8 mouse cellular contexts compared by ENCODE assay signal in the genomic region with DNA sequence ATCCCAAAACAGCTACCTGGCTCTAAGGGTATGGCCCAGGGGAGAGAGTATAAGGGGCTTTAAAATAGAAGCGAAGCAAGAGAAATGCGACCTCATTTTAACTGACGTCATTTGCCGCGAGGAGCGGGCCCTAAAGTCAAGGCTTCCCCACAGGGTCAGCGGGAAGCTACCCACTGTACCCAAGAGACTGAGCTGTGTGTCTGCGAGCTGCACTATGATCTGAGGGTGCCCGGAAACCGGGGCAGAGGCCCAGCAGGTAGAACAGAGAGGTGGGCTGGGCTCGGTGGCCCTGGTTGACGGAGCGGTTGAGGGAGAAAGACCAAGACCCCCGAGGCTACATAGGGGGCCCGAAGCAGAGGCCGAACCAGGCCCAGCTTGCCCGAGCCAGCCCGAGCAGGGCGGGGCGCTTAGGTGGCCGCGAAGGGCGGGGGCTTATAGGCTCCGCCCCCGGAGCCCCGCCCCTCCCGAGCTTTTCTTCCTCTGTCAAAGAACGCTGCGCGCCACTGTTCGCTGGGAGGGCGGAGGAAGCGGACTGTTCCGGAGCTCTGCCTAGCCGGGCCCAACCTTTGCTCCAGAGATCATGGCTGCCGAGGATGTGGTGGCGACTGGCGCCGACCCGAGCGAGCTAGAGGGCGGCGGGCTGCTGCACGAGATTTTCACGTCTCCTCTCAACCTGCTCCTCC. TPM values are rescaled to one million over a fixed set of nuclear protein-coding genes. Genes with fewer than 3 reads are reported as not detected.
DNase-seq lines count a peak whose midpoint lies in the region; ATAC-seq and TF ChIP-seq lines count a peak whose summit lies in the region.

Pgrmc1 (plus strand) TSS at position 500 of the 683 bp plus-strand sequence.

- no peaks in the 10 kb centered on the region for H3K27me3 ChIP-seq in hindbrain, embryonic 10.5 days (ENCODE audit: insufficient read depth, poor library complexity, severe bottlenecking)
- H3K27me3 ChIP-seq in lung, embryonic 16.5 days (ENCODE audit: control insufficient read depth, insufficient read depth, low read depth, low read length), result no peaks in the 10 kb centered on the region
- no peaks in the 10 kb centered on the region for H3K27me3 ChIP-seq in thymus, adult 2 months (ENCODE audit: control insufficient read depth, insufficient read depth, low read length)

- H3K9ac ChIP-seq in lung, embryonic 16.5 days (ENCODE audit: low read length), result peak within 1 kb of the TSS; percentile 83

- peak within 1 kb of the TSS; percentile 95 for H3K27ac ChIP-seq in hindbrain, embryonic 10.5 days
- peak within 1 kb of the TSS; percentile 65 for H3K27ac ChIP-seq in lung, embryonic 16.5 days (ENCODE audit: low read length)
- H3K27ac ChIP-seq in thymus, adult 2 months (ENCODE audit: control insufficient read depth, insufficient read depth, low read length), result peak within 1 kb of the TSS; percentile 57

- H3K4me2 ChIP-seq in lung, embryonic 16.5 days (ENCODE audit: low read depth, low read length), result peak within 1 kb of the TSS; percentile 60

- 12% methylated on average over 42 of the region's 45 CpGs for WGBS in hindbrain, embryonic 10.5 days
- WGBS in lung, embryonic 16.5 days, result 22% methylated on average over 40 of the region's 45 CpGs
- 2% methylated on average over 36 of the region's 45 CpGs for WGBS in thymus, adult 2 months

- TF ChIP-seq CTCF in thymus, adult 2 months (IDR thresholded peaks at IDR 0.05; ENCODE audit: borderline replicate concordance, control insufficient read depth, extremely low read depth, insufficient read depth, low read length, poor library complexity), result no peak

- ATAC-seq in lung, embryonic 16.5 days (ENCODE audit: low read depth), result peak; percentile 97

- peak; percentile 99 for TF ChIP-seq POLR2A in thymus, adult 2 months (IDR thresholded peaks at IDR 0.05; ENCODE audit: control insufficient read depth, extremely low read depth, insufficient read depth, low read length, poor library complexity)

- peaks cover 11% of the 10 kb centered on the region for H3K4me1 ChIP-seq in hindbrain, embryonic 10.5 days (replicated peaks)
- no peaks in the 10 kb centered on the region; the same call in 1 of the 2 replicates for H3K4me1 ChIP-seq in lung, embryonic 16.5 days (replicated peaks; ENCODE audit: control insufficient read depth, insufficient read depth, low read length)
- H3K4me1 ChIP-seq in thymus, adult 2 months (replicated peaks; ENCODE audit: control insufficient read depth, insufficient read depth, low read length), result peaks cover 7% of the 10 kb centered on the region; the same call in 1 of the 2 replicates

- peak; percentile 90 for DNase-seq in NIH3T3 (ENCODE audit: low read depth)
- peak; percentile 86 for DNase-seq in cerebellum, adult 9-11 months
- DNase-seq in frontal cortex, adult 2 months (ENCODE audit: extremely low spot score in 1 of 2, low spot score in 1 of 2), result peak; percentile 43 to 80
- peak; percentile 83 for DNase-seq in hindbrain, embryonic 10.5 days (ENCODE audit: low spot score)
- DNase-seq in layer of hippocampus, adult 9-11 months, result peak; percentile 83
- peak; percentile 75 for DNase-seq in ovary, adult 18-20 months (ENCODE audit: low spot score)
- peak; percentile 83 for DNase-seq in thymus, adult 2 months

- H3K9me3 ChIP-seq in hindbrain, embryonic 10.5 days, result no peaks in the 10 kb centered on the region
- no peaks in the 10 kb centered on the region for H3K9me3 ChIP-seq in lung, embryonic 16.5 days (ENCODE audit: control insufficient read depth, low read length)

- peak within 1 kb of the TSS; percentile 71 for H3K4me3 ChIP-seq in hindbrain, embryonic 10.5 days
- peak within 1 kb of the TSS; percentile 71 for H3K4me3 ChIP-seq in lung, embryonic 16.5 days (ENCODE audit: low read length)
- peak within 1 kb of the TSS; percentile 77 for H3K4me3 ChIP-seq in thymus, adult 2 months (ENCODE audit: control insufficient read depth, insufficient read depth, low read length)

- H3K36me3 ChIP-seq in hindbrain, embryonic 10.5 days, result peaks cover 8% of the 10 kb centered on the region; the same call in 1 of the 2 replicates
- no peaks in the 10 kb centered on the region for H3K36me3 ChIP-seq in lung, embryonic 16.5 days (ENCODE audit: control insufficient read depth, insufficient read depth, low read length)
- no peaks in the 10 kb centered on the region for H3K36me3 ChIP-seq in thymus, adult 2 months (ENCODE audit: control insufficient read depth, insufficient read depth, low read length)

RNA-seq across cellular contexts. Expression of gene Pgrmc1, which starts in this region (rescaled TPM):
- 250 and 295 TPM in 2 replicates for polyA plus RNA-seq in frontal cortex, adult 2 months (2012; rRNA removed)
- polyA plus RNA-seq in hindbrain, embryonic 10.5 days (2016; fragmentation: Nextera tagmentation; extraction: Ambion mirVana), result 333 and 389 TPM in 2 replicates
- 238 and 246 TPM in 2 replicates for polyA plus RNA-seq in lung, embryonic 16.5 days (2015; fragmentation: Nextera tagmentation; extraction: Ambion mirVana)
- polyA plus RNA-seq in thymus, adult 2 months (2012; rRNA removed), result 65.5 and 78.0 TPM in 2 replicates

Comparison
In these comparisons a context has a peak if more than half of its experiments do, and no peak if none do; other contexts are left out.
1. Peak in every context shown above with its lines: DNase-seq, ATAC-seq, H3K4me3 ChIP-seq and H3K27ac ChIP-seq.